Mouse (Mus musculus): Measurements from ENCODE around the gene Gli2. TPM values are rescaled to one million over a fixed set of nuclear protein-coding genes. Genes with fewer than 3 reads are reported as not detected.

Gene Gli2
- polyA plus RNA-seq, 1 experiment from 2014 or later: 3.8 TPM

- Histone ChIP-seq H3K4me2 (replicated peaks; ENCODE audit: low read depth) (no peak overlapping the region), H3K4me1 (replicated peaks; ENCODE audit: control insufficient read depth, insufficient read depth, low read length) (no peaks in the 10 kb centered on the region), H3K36me3 (ENCODE audit: control insufficient read depth, insufficient read depth) (no peaks in the 10 kb centered on the region), H3K4me3 (ENCODE audit: low read depth, low read length) (no peak overlapping the region), H3K27me3 (replicated peaks; ENCODE audit: control insufficient read depth, insufficient read depth, low read length) (no peaks in the 10 kb centered on the region), H3K9ac (ENCODE audit: low read depth, low read length) (no peak overlapping the region), H3K27ac (ENCODE audit: low read depth, low read length) (no peak overlapping the region), H3K9me3 (ENCODE audit: control insufficient read depth) (no peaks in the 10 kb centered on the region)
- no peak for ATAC-seq
- no peak for TF ChIP-seq CTCF (IDR thresholded peaks at IDR 0.05; ENCODE audit: low read depth)
- WGBS: 59% methylated on average over 4 of the region's 4 CpGs
Observed at GRCm38 (mm10) chr1:118810336-118810735, 243.1 kb downstream of the Gli2 start.

DNA sequence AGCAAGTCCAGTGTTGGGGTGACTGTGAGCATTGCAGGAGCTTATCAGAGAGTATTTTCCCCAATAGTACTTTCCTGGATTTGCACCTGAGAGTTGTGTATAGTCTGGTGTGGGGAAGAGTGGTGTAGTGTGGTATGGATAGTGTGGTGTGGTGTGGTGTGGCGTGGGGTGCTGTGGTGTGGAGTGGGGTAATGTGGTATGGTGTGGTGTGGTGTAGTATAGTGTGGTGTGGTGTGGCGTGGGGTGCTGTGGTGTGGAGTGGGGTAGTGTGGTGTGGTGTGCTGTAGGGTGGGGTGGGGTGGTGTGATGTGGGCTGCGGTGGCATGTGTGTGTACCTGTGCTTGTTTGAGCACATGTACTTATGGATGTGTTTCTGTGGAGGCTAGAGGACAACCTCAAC, 246.7 kb downstream of the Gli2 start:
- no peak overlapping the region for H3K4me2 ChIP-seq (replicated peaks; ENCODE audit: low read depth)
- no peaks in the 10 kb centered on the region for H3K9me3 ChIP-seq (ENCODE audit: control insufficient read depth)
- no peaks in the 10 kb centered on the region for H3K36me3 ChIP-seq (ENCODE audit: control insufficient read depth, insufficient read depth)
- H3K27me3 ChIP-seq (replicated peaks; ENCODE audit: control insufficient read depth, insufficient read depth, low read length): no peaks in the 10 kb centered on the region
- no peak overlapping the region for H3K4me3 ChIP-seq (ENCODE audit: low read depth, low read length)
- no peak overlapping the region for H3K27ac ChIP-seq (ENCODE audit: low read depth, low read length)
- H3K4me1 ChIP-seq (replicated peaks; ENCODE audit: control insufficient read depth, insufficient read depth, low read length): no peaks in the 10 kb centered on the region
- WGBS: 94% methylated on average over 3 of the region's 3 CpGs
- TF ChIP-seq CTCF (IDR thresholded peaks at IDR 0.05; ENCODE audit: low read depth): no peak
- no peak for ATAC-seq
- H3K9ac ChIP-seq (ENCODE audit: low read depth, low read length): no peak overlapping the region

GRCm38 (mm10) chr1:118802166-118802565, 251.3 kb downstream of the Gli2 start:
- ATAC-seq: no peak
- no peaks in the 10 kb centered on the region for H3K36me3 ChIP-seq (ENCODE audit: control insufficient read depth, insufficient read depth)
- no peak for TF ChIP-seq CTCF (IDR thresholded peaks at IDR 0.05; ENCODE audit: low read depth)

GRCm38 (mm10) chr1:118799322-118800116, 253.9 kb downstream of the Gli2 start:
- no peak for TF ChIP-seq CTCF (IDR thresholded peaks at IDR 0.05; ENCODE audit: low read depth)
- Histone ChIP-seq H3K4me2 (replicated peaks; ENCODE audit: low read depth) (no peak overlapping the region), H3K4me1 (replicated peaks; ENCODE audit: control insufficient read depth, insufficient read depth, low read length) (no peaks in the 10 kb centered on the region), H3K27ac (ENCODE audit: low read depth, low read length) (no peak overlapping the region), H3K36me3 (ENCODE audit: control insufficient read depth, insufficient read depth) (no peaks in the 10 kb centered on the region), H3K27me3 (replicated peaks; ENCODE audit: control insufficient read depth, insufficient read depth, low read length) (no peaks in the 10 kb centered on the region), H3K9ac (ENCODE audit: low read depth, low read length) (no peak overlapping the region), H3K9me3 (ENCODE audit: control insufficient read depth) (no peaks in the 10 kb centered on the region), H3K4me3 (ENCODE audit: low read depth, low read length) (no peak overlapping the region)
- WGBS: 66% methylated on average over 7 of the region's 7 CpGs
- ATAC-seq: no peak

More at GRCm38 (mm10) chr1:118802166-118802565, 251.3 kb downstream of the Gli2 start:
- H3K27me3 ChIP-seq (replicated peaks; ENCODE audit: control insufficient read depth, insufficient read depth, low read length): no peaks in the 10 kb centered on the region
- H3K9me3 ChIP-seq (ENCODE audit: control insufficient read depth): no peaks in the 10 kb centered on the region
- no peak overlapping the region for H3K4me3 ChIP-seq (ENCODE audit: low read depth, low read length)
- no peak overlapping the region for H3K9ac ChIP-seq (ENCODE audit: low read depth, low read length)
- no peak overlapping the region for H3K27ac ChIP-seq (ENCODE audit: low read depth, low read length)
- no peaks in the 10 kb centered on the region for H3K4me1 ChIP-seq (replicated peaks; ENCODE audit: control insufficient read depth, insufficient read depth, low read length)
- WGBS: 83% methylated on average over 5 of the region's 5 CpGs
- H3K4me2 ChIP-seq (replicated peaks; ENCODE audit: low read depth): no peak overlapping the region

DNA sequence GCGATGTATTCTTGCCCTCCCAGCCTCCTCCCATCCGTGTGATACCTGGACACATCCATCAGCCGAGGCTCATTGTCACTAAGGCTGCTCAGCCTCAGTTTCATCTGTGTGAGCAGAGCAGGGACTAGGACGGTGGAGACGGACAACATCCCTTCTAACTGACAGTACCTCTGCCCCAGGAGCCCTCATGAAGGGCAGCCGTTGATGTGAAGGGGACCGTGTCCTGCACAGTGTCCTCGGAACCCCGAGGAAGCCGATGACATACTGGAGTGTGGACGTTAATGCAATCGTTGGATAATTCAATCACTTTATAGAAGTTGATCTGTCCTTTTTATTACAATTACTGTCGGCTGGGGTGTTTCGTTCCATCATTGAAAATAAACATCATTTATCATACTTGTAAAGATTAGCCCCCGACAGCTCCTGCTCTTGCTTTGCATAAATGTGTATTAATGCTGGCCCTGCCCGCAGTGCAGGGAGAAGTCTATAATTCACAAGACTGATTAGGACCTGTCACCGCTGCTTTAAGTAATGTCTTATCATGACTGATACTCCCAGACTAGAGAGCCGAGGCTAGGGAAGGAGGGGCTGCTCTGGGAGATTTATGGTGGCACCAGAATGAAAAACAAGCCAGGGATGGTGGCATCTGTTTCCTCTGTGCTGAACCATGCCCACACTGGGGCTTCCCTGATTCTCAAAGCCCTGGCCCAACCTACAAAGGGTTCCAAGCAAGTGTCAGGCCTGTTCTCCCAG, 257.8 kb downstream of the Gli2 start:
- Histone ChIP-seq H3K4me3 (ENCODE audit: low read depth, low read length) (no peak overlapping the region), H3K9ac (ENCODE audit: low read depth, low read length) (no peak overlapping the region), H3K4me1 (replicated peaks; ENCODE audit: control insufficient read depth, insufficient read depth, low read length) (no peaks in the 10 kb centered on the region), H3K4me2 (replicated peaks; ENCODE audit: low read depth) (no peak overlapping the region), H3K27me3 (replicated peaks; ENCODE audit: control insufficient read depth, insufficient read depth, low read length) (no peaks in the 10 kb centered on the region), H3K27ac (ENCODE audit: low read depth, low read length) (no peak overlapping the region), H3K36me3 (ENCODE audit: control insufficient read depth, insufficient read depth) (no peaks in the 10 kb centered on the region), H3K9me3 (ENCODE audit: control insufficient read depth) (no peaks in the 10 kb centered on the region)
- WGBS: 44% methylated on average over 18 of the region's 18 CpGs
- no peak for ATAC-seq
- no peak for TF ChIP-seq CTCF (IDR thresholded peaks at IDR 0.05; ENCODE audit: low read depth)

GRCm38 (mm10) chr1:118789871-118790270, 263.5 kb downstream of the Gli2 start:
- Histone ChIP-seq H3K36me3 (ENCODE audit: control insufficient read depth, insufficient read depth) (no peaks in the 10 kb centered on the region), H3K27me3 (replicated peaks; ENCODE audit: control insufficient read depth, insufficient read depth, low read length) (no peaks in the 10 kb centered on the region), H3K4me3 (ENCODE audit: low read depth, low read length) (no peak overlapping the region), H3K9ac (ENCODE audit: low read depth, low read length) (no peak overlapping the region), H3K9me3 (ENCODE audit: control insufficient read depth) (no peaks in the 10 kb centered on the region), H3K4me2 (replicated peaks; ENCODE audit: low read depth) (no peak overlapping the region), H3K27ac (ENCODE audit: low read depth, low read length) (no peak overlapping the region), H3K4me1 (replicated peaks; ENCODE audit: control insufficient read depth, insufficient read depth, low read length) (no peaks in the 10 kb centered on the region)
- no peak for ATAC-seq
- no peak for TF ChIP-seq CTCF (IDR thresholded peaks at IDR 0.05; ENCODE audit: low read depth)
- whole genome bisulfite sequencing: 84% methylated on average over 2 of the region's 2 CpGs
